Mouse (Mus musculus): ENCODE data around the gene Hist1h2ah.

Hist1h2ah gene

GRCm38 (mm10) chr13:22041651-22042567 is 6.5 kb upstream of the Hist1h2ah start:
- POLR2A ChIA-PET: interaction anchor here (0.6 to 10.5 kb wide), 141 partner anchors 8 to 1721 kb away, joined by 3 to 225 read pairs (median 7); partner anchors contain the start of genes Hist1h2ac (in 3 of the 4), Hist1h2ae (in 3 of the 4), Hist1h2af (in 3 of the 4) and Hist1h2ah (in 3 of the 4)
- CTCF ChIA-PET: interaction anchor here (0.5 to 3.2 kb wide), 7 partner anchors 9 to 1522 kb away, joined by 3 to 30 read pairs (median 4); no protein-coding TSS in a partner anchor

GRCm38 (mm10) chr13:22041142-22041536 is 5.8 kb upstream of the Hist1h2ah start, which contains the start of gene Hist1h4i:
Gene Hist1h4i (minus strand): TSS chr13:22041362.
- CTCF ChIA-PET: interaction anchor here in 1 of 4 experiments (1.6 kb wide), 1 partner anchor 10 kb away, joined by 4 read pairs; no protein-coding TSS in a partner anchor
- POLR2A ChIA-PET: interaction anchor here in 3 of 4 experiments (0.6 to 10.5 kb wide), 50 partner anchors 8 to 1722 kb away, joined by 3 to 225 read pairs (median 7); partner anchors contain the start of genes Hist1h3h (in 3 of the 3), Hist1h2ac (in 2 of the 3), Hist1h2af (in 2 of the 3) and Hist1h2ah (in 2 of the 3)

- POLR2A ChIA-PET: interaction anchor here in 3 of 4 experiments (0.6 to 10.5 kb wide), 72 partner anchors 8 to 1722 kb away, joined by 3 to 225 read pairs (median 4); partner anchors contain the start of genes Hist1h2bl (in 3 of the 3), Hist1h3h (in 3 of the 3), Hist1h1b (in 2 of the 3) and Hist1h2ae (in 2 of the 3)
- CTCF ChIA-PET: interaction anchor here in 1 of 4 experiments (1.6 kb wide), 1 partner anchor 10 kb away, joined by 4 read pairs; no protein-coding TSS in a partner anchor
Measured at GRCm38 (mm10) chr13:22040464-22041141, 5.2 kb upstream of the Hist1h2ah start.

GRCm38 (mm10) chr13:22039951-22040463 is 4.6 kb upstream of the Hist1h2ah start:
- ChIA-PET POLR2A (interaction anchor here in 3 of 4 experiments (0.6 to 10.5 kb wide), 65 partner anchors 7 to 1723 kb away, joined by 3 to 225 read pairs (median 4); partner anchors contain the start of genes Hist1h2bl (in 3 of the 3), Hist1h3h (in 3 of the 3), Hist1h2ae (in 2 of the 3) and Hist1h2af (in 2 of the 3)), CTCF (interaction anchor here in 1 of 4 experiments (1.6 kb wide), 1 partner anchor 11 kb away, joined by 4 read pairs; no protein-coding TSS in a partner anchor)

- CTCF ChIA-PET: no interaction called here
Measured at GRCm38 (mm10) chr13:22039364-22039763, 4.0 kb upstream of the Hist1h2ah start.

GRCm38 (mm10) chr13:22037415-22037814 is 2.0 kb upstream of the Hist1h2ah start:
- ChIA-PET CTCF (no interaction called here), POLR2A (interaction anchor here in 3 of 4 experiments (0.7 to 10.4 kb wide), 26 partner anchors 6 to 1544 kb away, joined by 3 to 225 read pairs (median 12); partner anchors contain the start of genes Hist1h2ag (in 2 of the 3), Hist1h2an (in 2 of the 3), Hist1h2bj (in 2 of the 3) and Hist1h2bp (in 2 of the 3))

More at GRCm38 (mm10) chr13:22039364-22039763, 4.0 kb upstream of the Hist1h2ah start:
- POLR2A ChIA-PET: interaction anchor here in 3 of 4 experiments (0.7 to 10.5 kb wide), 19 partner anchors 6 to 1644 kb away, joined by 3 to 225 read pairs (median 4); partner anchors contain the start of genes Hist1h2ah (in 2 of the 3), Hist1h2ai (in 2 of the 3), Hist1h2bk (in 2 of the 3) and Hist1h2bl (in 2 of the 3)

GRCm38 (mm10) chr13:22036986-22037385 is 1.6 kb upstream of the Hist1h2ah start:
- POLR2A ChIA-PET: interaction anchor here (0.8 to 10.4 kb wide), 44 partner anchors 6 to 1714 kb away, joined by 3 to 225 read pairs (median 12); partner anchors contain the start of genes Hist1h1b (in 3 of the 4), Hist1h2ag (in 2 of the 4), Hist1h2an (in 2 of the 4) and Hist1h2bj (in 2 of the 4)
- CTCF ChIA-PET: interaction anchor here in 1 of 4 experiments (1.6 kb wide), 1 partner anchor 1365 kb away, joined by 8 read pairs; no protein-coding TSS in a partner anchor

- CTCF ChIA-PET: interaction anchor here in 1 of 4 experiments (1.2 to 2.5 kb wide), 3 partner anchors 7 to 1365 kb away, joined by 3 to 9 read pairs (median 8); partner anchors contain the start of genes Hist1h2ag, Hist1h2bj and Hist1h2bl
- POLR2A ChIA-PET: interaction anchor here (0.6 to 10.4 kb wide), 127 partner anchors 7 to 1727 kb away, joined by 3 to 225 read pairs (median 6); partner anchors contain the start of genes Hist1h1b (in 3 of the 4), Hist1h2ag (in 3 of the 4), Hist1h2an (in 3 of the 4) and Hist1h2bj (in 3 of the 4)
Measured at GRCm38 (mm10) chr13:22036149-22036956, 985 bp upstream of the Hist1h2ah start.

GRCm38 (mm10) chr13:22034443-22035266 is 713 bp downstream of the Hist1h2ah start:
- ChIA-PET CTCF (interaction anchor here in 2 of 4 experiments (0.7 to 2.5 kb wide), 2 partner anchors 9 to 108 kb away, joined by 3 to 9 read pairs; partner anchors contain the start of genes Hist1h2ag (in 1 of the 2) and Hist1h2bj (in 1 of the 2)), POLR2A (interaction anchor here (0.5 to 10.4 kb wide), 144 partner anchors 8 to 1799 kb away, joined by 3 to 225 read pairs (median 6); partner anchors contain the start of genes Hist1h1a (in 3 of the 4), Hist1h1b (in 3 of the 4), Hist1h2ag (in 3 of the 4) and Hist1h2an (in 3 of the 4))

GRCm38 (mm10) chr13:22033741-22034442 is 1.5 kb downstream of the Hist1h2ah start:
- ChIA-PET CTCF (interaction anchor here in 1 of 4 experiments (0.9 to 2.5 kb wide), 2 partner anchors 10 to 60 kb away, joined by 3 to 9 read pairs; partner anchors contain the start of genes Hist1h2ag and Hist1h2bj), POLR2A (interaction anchor here in 3 of 4 experiments (0.5 to 10.4 kb wide), 50 partner anchors 8 to 1588 kb away, joined by 3 to 225 read pairs (median 7); partner anchors contain the start of genes Hist1h2ag (in 3 of the 3), Hist1h2bj (in 3 of the 3), Hist1h2ai (in 2 of the 3) and Hist1h2bl (in 2 of the 3))

GRCm38 (mm10) chr13:22030493-22030892 is 4.9 kb downstream of the Hist1h2ah start:
- ChIA-PET CTCF (interaction anchor here in 2 of 4 experiments (0.6 to 1.5 kb wide), 4 partner anchors 14 to 780 kb away, joined by 3 to 6 read pairs (median 3); no protein-coding TSS in a partner anchor), POLR2A (interaction anchor here in 3 of 4 experiments (0.6 to 10.4 kb wide), 13 partner anchors 10 to 1501 kb away, joined by 3 to 225 read pairs (median 5); partner anchors contain the start of genes Hist1h2ag (in 2 of the 3), Hist1h2bj (in 2 of the 3), Hist1h4i (in 2 of the 3) and Hist1h3h (in 1 of the 3))

- POLR2A ChIA-PET: interaction anchor here in 3 of 4 experiments (0.6 to 10.4 kb wide), 18 partner anchors 11 to 1721 kb away, joined by 3 to 225 read pairs (median 5); partner anchors contain the start of genes Hist1h2ag (in 3 of the 3), Hist1h2bj (in 3 of the 3), Hist1h4i (in 2 of the 3) and Hist1h2ab (in 1 of the 3)
- CTCF ChIA-PET: interaction anchor here in 3 of 4 experiments (0.6 to 2.0 kb wide), 7 partner anchors 14 to 1372 kb away, joined by 3 to 10 read pairs (median 4); no protein-coding TSS in a partner anchor
Measured at GRCm38 (mm10) chr13:22029928-22030327, 5.4 kb downstream of the Hist1h2ah start.

- POLR2A ChIA-PET: interaction anchor here in 3 of 4 experiments (0.6 to 10.4 kb wide), 40 partner anchors 9 to 1722 kb away, joined by 3 to 225 read pairs (median 4); partner anchors contain the start of genes Hist1h2ag (in 3 of the 3), Hist1h2bj (in 3 of the 3), Hist1h4i (in 2 of the 3) and Pom121l2 (in 2 of the 3)
- CTCF ChIA-PET: interaction anchor here (0.6 to 2.0 kb wide), 16 partner anchors 14 to 1373 kb away, joined by 3 to 10 read pairs (median 4); partner anchors contain the start of gene Pom121l2 (in 1 of the 4)
Measured at GRCm38 (mm10) chr13:22028673-22029460, 6.5 kb downstream of the Hist1h2ah start.
